Mouse (Mus musculus) gastrocnemius, adult 18-20 months (tissue): ENCODE measurements around the gene Cdkl5. TPM values are rescaled to one million over a fixed set of nuclear protein-coding genes. Genes with fewer than 3 reads are reported as not detected.

ENCODE experiments used
- DNase-seq: peaks from one replicate; pipeline ENCODE4 v3.0.0; 2021; ENCODE audit warnings: low spot score
- total RNA-seq, 2 experiments: library from RNA; stranded (reverse); gene quantifications; 2 replicates each; pipeline ENCODE4 v1.2.3; 2021

The Cdkl5 gene
- total RNA-seq, 2 experiments from 2014 or later = 0.98 to 1.2 TPM

GRCm38 (mm10) chrX:160748653-160749052, 245.9 kb downstream of the Cdkl5 start:
- DNase-seq = no peak

GRCm38 (mm10) chrX:160745399-160745798, 249.1 kb downstream of the Cdkl5 start:
- DNase-seq = no peak

- DNase-seq = no peak
These were observed 258.9 kb downstream of the Cdkl5 start, which contains the start of gene Ppef1 for GRCm38 (mm10) chrX:160735650-160736049. TSS of gene Ppef1 (minus strand) at chrX:160735765.

Other genes starting within 250 kb of the Cdkl5 start
- not detected for gene Rs1, start 226.7 kb downstream of the Cdkl5 start, total RNA-seq
- gene Gja6, start 87.7 kb downstream of the Cdkl5 start, total RNA-seq = not detected
- under 1 TPM; 0.09 to 0.16 TPM for gene Scml2, start 122.5 kb upstream of the Cdkl5 start, total RNA-seq